Mouse (Mus musculus) cortical plate, adult 2 months (tissue): ENCODE data around the gene Aspscr1.

Experiments used
- CTCF ChIP-seq: fragments of 200-500 bp; IDR thresholded peaks from 2 replicates; pipeline ENCODE4 v1.5.1; 2011; ENCODE audit warnings: mild to moderate bottlenecking, control low read depth, low read length; ENCODE audit not compliant: insufficient read depth; ENCODE audit errors: extremely low read depth
- POLR2A ChIP-seq: fragments of 200-500 bp; IDR thresholded peaks from 2 replicates; pipeline ENCODE4 v1.6.1; 2011; ENCODE audit warnings: mild to moderate bottlenecking, low read length, control low read depth; ENCODE audit not compliant: insufficient read depth; ENCODE audit errors: extremely low read depth

- TF ChIP-seq POLR2A, result no peak
- no peak for TF ChIP-seq CTCF
Measured at GRCm38 (mm10) chr11:120654741-120655140, 18.0 kb upstream of the Aspscr1 start.
